Mouse (Mus musculus): ENCODE measurements around the gene Tff1. TPM values are rescaled to one million over a fixed set of nuclear protein-coding genes. Genes with fewer than 3 reads are reported as not detected.

The Tff1 gene
- polyA plus RNA-seq, 1 experiment: not detected

DNA sequence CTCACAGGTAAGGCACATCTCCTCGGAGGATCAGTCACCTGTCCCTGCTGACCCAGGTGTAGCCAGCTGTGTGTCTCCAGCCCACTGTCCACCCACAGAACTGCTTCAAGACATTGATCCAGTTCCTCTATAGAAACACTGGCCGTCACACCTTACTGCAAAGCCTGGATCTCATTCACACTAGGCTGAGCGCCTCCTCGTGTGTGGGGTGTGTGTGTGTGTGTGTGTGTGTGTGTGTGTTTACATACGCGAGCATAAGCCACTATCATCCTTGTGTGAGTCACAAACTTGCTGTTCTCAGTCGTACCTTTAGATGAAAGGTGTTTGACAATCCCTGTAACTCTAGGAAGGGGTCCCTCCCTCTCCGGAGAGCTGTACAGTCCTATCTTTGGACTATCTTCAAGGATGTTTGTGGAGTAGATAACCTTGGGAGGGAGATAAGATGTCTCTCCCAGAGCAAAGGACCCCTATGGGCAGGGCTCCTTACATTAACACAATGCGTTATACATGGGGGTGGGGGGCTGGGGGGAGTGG, 12.0 kb downstream of the Tff1 start:
- DNase-seq (ENCODE audit: low spot score): no peak

GRCm38 (mm10) chr17:31152512-31152911, 12.6 kb downstream of the Tff1 start:
- no peak for DNase-seq (ENCODE audit: low spot score)

DNA sequence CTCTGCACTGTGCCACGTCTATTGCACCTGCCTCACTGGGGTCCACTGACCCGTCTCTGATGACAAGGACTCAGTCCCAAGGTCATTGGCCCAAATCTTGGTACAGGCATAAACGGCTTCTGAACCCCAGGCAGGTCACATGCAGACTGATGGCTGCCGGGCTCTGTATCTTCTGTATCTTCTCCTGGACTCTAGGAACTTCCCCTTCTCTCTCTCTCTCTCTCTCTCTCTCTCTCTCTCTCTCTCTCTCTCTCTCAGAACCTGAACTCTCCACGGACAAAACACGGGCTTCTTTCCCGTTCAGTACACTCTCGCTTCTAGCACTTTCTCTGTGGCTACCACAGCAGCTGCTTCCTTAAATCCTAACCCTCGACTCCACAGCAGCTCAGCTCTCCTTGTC, 19.1 kb downstream of the Tff1 start:
- DNase-seq (ENCODE audit: low spot score): no peak

DNA sequence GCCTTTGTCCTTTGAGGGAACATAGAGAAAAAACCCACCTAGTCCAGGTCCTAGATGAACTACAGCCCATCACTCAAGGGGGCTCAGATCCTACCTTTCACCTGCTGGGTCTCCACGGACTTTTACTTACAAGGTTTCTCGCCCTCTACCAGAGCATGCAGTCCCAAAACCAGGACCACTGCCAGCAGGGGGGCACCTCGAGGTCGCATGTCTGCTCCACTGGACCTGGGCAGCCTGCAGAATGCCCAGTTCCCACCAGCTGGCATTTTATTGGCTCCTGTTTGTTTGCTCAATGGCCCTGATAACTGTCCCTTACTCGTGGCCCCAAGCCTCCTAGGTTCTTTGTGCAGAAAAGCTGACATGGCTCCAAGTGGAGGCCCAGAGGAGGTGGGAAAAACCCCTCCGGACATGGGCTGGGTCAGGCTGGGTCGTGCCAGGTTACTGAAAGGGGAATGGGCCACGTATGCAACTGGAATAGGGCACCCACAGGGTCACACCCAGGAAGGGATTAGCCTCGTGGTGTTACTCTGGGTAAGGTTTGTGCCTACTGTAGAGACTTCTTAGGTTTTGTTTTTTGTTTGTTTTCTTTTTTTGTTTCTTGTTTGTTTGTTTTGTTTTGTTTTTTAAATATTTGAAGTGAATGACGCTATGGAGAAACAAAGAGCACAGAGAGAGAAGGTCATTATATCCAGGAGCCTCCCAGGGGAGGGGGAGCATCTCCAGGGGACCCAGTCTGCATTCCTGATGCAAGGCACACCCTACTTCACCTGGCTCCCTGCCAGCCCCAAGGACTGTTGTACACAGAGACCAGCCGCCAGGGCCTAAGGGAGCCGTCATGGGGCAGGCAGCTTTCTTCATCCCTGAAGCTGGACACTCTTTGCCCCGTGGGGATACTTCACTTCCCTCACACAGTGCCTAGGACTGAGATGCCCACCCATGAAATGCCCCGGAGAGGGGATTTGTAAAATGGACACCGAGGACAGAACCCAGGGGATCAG, 20.7 kb downstream of the Tff1 start, which contains the start of gene Tff2:
Gene Tff2, minus strand, starts transcription at position 243 of the 998 bp plus-strand sequence.
- no peak for DNase-seq (ENCODE audit: low spot score)

DNA sequence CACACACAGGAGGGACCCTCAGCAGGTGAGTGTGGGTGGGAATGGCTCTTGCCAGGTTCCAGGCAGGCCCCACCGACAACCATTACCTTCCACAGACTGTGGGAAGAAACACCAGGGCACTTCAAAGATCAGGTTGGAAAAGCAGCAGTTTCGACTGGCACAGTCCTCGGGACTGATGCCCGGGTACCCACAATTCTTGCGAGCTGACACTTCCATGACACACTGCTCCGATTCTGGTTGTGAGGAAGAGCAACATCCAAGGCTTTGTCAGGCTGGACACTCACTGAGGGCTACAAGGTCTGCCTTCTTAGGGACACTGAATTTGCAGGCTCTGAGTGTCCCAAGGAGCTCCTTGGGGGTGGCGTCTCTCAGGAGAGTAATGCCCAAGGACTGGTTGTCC, 23.0 kb downstream of the Tff1 start:
- DNase-seq (ENCODE audit: low spot score): no peak

- DNase-seq (ENCODE audit: low spot score): no peak
These were observed 26.7 kb downstream of the Tff1 start for GRCm38 (mm10) chr17:31138398-31138797.

GRCm38 (mm10) chr17:31136821-31137220, 28.3 kb downstream of the Tff1 start:
- DNase-seq (ENCODE audit: low spot score): no peak

DNA sequence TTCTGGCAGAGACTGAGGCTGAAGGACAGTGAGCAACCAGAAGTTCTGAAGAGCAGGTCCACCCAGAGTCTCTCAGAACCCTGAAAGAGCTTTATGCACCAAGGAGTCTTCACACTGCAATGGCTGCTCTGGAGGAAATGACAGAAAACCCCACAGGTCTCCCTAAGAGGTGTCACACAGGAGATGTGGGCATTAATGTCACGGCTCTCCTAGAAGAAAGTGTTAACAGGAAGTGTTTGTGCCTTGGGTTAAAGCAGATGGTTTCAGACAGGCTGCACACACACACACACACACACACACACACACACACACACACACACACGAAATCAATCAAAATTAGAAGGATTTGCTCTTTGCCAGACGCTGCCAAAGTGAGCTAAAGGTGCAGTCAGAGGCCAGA, 28.8 kb downstream of the Tff1 start:
- DNase-seq (ENCODE audit: low spot score): no peak

- no peak for DNase-seq (ENCODE audit: low spot score)
These were observed 30.2 kb downstream of the Tff1 start for GRCm38 (mm10) chr17:31134913-31135312.

- no peak for DNase-seq (ENCODE audit: low spot score)
These were observed 31.3 kb downstream of the Tff1 start for GRCm38 (mm10) chr17:31133776-31134175.

DNA sequence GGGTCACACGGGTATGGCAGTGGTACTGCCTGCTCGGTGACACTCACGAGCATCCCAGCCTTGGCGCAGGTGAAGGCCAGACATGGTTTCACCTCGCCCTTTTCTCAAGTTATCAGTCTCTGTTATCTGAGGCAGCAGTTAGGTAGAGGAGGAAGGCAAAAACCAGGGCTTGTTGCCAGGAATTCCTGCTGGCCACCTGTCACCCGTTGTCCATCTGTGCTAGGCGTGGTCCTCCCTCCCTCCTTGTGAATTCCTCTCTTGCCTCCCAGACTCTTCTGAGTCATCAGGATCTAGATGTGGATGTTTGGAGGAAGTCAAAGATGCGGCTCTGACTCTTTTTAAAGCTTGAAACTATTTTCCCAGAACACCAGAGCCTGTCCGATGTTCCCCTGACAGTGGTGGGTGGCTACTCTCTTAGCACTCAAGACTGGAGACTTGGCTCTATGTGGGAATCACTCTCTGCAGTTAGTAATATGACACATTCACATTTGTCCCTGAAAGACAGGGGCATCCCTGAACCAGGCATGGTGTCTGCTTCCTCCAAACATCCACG, 33.7 kb downstream of the Tff1 start:
- DNase-seq (ENCODE audit: low spot score): no peak

DNA sequence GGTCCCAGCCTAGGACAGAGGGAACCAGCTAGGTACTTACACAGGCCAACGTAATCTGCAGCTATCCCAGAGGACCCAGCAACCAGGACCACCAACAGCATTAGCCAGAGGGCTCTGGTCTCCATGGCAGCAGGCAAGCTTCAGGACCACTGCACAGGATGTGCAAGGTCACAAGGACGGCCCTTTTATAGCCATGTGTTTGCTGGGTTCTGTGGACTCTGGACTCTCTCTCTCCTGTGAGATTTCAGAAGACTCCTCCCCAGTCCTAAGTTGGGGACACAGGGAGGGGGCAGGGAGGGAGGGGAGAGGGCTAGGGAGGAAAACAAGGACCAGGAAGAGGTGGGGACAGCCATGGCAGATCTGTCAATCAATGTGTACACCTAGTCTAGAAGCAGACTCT, 35.6 kb downstream of the Tff1 start, which contains the start of gene Tff3:
Gene Tff3, minus strand, starts transcription at position 195 of the 400 bp plus-strand sequence.
- no peak for DNase-seq (ENCODE audit: low spot score)

DNA sequence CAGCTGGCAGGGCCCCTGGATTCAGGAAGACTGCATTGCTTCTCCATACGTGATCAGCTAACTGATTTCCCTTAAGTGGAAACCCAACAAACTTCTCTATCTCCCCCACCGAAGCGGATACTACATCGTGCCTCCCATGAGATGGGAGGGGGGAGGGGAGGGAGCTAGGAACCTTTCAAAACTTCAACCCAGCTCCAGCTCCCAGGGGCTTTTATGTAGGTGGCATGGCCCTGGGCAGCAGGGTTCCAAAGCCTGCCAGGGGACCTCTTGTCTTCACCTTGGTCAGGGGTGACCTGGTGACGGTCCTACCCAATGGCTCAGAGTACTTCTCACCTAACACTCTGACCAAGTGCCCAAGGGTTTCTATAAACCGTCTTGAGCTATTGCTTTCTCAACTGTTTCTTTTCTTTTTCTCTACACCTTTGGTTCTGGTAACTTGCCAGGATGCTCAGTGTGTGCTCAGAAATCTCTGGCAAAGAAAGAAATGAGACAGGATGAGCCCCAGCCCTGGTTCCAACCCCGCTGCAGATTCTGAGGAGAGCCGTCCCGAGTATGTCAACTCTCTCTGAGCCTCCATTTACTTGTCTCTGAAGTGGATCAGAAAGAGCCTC, 36.3 kb downstream of the Tff1 start:
- no peak for DNase-seq (ENCODE audit: low spot score)

DNA sequence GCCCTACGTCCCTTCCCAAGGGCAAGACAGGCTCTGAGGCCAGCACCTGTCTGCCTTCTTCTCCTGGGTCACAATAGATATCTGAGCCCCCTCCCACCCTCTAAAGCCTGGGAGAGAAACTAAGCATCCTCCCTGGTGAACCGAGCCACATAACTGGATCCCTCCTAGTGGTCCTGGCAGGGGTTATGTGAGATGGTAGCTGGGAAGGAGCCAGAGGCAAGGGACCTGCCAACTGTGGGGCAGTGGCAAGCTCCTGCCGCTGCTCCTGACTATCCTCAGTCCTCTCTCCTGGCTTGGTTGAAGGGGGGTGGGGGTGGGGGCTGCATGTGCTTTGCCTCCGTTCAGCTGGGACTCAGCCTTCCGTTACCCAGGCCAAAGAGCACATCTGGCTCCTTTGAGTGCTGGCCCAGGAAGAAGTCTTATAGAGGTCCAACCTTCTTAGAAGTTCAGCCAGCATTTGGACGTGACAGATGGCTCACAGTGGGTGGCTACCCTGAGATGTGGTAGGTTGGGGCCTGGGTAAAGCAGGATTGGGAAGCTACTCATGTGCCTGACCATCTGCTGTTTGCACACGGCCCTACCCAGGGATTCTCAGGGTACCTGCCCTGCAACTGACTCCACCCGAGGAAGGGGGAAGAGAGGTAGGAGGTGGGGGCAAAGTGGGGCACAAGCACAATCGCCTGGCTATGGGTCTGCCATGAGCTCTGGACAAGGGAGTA, 39.4 kb downstream of the Tff1 start:
- no peak for DNase-seq (ENCODE audit: low spot score)

- no peak for DNase-seq (ENCODE audit: low spot score)
These were observed 43.1 kb downstream of the Tff1 start for GRCm38 (mm10) chr17:31121975-31122374.

DNA sequence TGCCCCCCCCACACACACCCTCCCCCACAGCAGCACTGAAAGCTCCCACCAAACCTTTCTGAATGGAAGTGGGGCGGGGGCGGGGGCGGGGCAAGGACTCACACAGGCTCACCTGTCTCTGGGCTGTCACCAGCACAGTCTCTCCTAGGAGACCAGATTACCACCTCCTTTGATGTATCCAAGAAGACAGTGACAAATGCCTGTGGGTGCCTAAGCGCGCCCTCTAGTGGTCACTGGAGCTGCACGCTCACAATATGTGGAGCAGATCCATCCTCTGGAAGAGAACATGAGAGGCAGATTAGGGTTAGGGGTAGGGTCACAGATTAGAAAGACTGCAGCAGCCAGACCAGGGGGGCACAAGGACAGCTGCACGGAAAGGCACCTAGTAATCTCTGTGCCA, 45.6 kb downstream of the Tff1 start:
- peak; percentile 52 for DNase-seq (ENCODE audit: low spot score)

GRCm38 (mm10) chr17:31117946-31118345, 47.1 kb downstream of the Tff1 start:
- no peak for DNase-seq (ENCODE audit: low spot score)

DNA sequence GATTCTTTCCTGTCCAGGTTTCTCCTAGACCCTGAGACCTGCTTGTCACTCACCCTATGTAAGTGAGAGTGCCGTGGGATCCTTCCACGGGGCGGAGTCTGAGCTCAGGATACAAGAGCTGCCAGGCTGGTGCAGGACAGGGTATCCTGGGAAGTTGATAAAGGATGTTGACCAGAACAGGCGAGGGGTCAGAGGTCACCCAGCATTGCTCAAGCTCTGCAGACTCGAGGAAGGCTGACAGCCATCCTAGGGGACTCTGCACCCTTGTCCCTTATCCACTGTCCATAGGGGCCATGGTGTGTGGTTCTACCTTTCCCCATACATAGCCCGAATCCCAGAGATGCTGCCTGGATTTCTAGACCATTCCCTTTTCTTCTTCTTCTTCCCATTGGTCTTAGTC, 49.0 kb downstream of the Tff1 start:
- no peak for DNase-seq (ENCODE audit: low spot score)

DNA sequence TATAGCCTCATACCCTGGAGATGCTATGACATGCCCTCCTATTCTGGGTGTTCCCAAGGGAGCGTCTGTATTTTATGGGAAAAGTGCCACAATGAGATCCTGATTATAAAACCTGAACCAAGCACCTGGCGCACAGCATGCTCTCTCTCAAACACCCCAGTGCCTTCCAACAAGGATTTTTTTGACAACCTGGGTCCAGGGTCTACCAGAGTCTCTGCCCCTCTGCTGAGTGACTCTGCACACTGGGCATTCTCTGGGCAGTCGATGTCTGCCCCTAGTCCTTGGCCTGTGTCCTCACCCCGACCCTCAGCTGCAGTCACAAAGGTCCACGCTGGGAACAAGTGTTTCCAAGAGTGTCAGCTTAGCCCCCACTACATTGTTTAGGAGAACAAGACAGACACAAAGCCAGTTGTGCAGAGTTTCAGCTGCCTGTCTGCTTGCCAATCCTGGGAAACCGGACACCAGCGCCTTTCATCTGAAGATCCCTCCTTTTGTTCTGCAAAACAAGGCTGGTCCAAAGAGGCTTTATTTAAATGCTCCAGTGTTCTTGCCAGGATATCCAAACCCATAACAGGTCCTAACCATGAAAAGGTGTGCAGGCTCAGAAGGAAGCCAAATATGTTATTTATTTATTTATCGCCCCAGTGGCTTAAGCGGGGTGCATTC, 51.8 kb downstream of the Tff1 start:
- no peak for DNase-seq (ENCODE audit: low spot score)

Data from urinary bladder, adult 2 months (tissue).